Mouse (Mus musculus) liver, embryonic 15.5 days (tissue): ENCODE data around the gene Slc9a5. TPM values are rescaled to one million over a fixed set of nuclear protein-coding genes. Genes with fewer than 3 reads are reported as not detected.

Source experiments
- ATAC-seq: fragments of 200-750 bp; cut with Nextera tagmentation; 2 replicates; pipeline ENCODE4 v1.8.0; 2017; ENCODE audit warnings: moderate number of reproducible peaks, mild to moderate bottlenecking, moderate library complexity; ENCODE audit not compliant: insufficient read depth
- H3K27ac ChIP-seq: fragments of 300-500 bp; sonication (generic); replicated peaks from 2 replicates; pipeline ENCODE4 v1.5.1; 2015; ENCODE audit warnings: mild to moderate bottlenecking, inconsistent platforms
- H3K27me3 ChIP-seq: fragments of 300-500 bp; sonication (generic); 2 replicates; pipeline ENCODE4 v1.6.1; 2015; ENCODE audit warnings: mild to moderate bottlenecking, inconsistent platforms
- H3K36me3 ChIP-seq: fragments of 300-500 bp; sonication (generic); replicated peaks from 2 replicates; pipeline ENCODE4 v1.6.1; 2015; ENCODE audit warnings: moderate library complexity, mild to moderate bottlenecking, inconsistent platforms
- H3K4me1 ChIP-seq: fragments of 300-500 bp; sonication (generic); replicated peaks from 2 replicates; pipeline ENCODE4 v1.6.1; 2015; ENCODE audit warnings: inconsistent platforms
- H3K4me2 ChIP-seq: fragments of 300-500 bp; sonication (generic); 2 replicates; pipeline ENCODE4 v1.6.1; 2015; ENCODE audit warnings: moderate library complexity, mild to moderate bottlenecking, inconsistent platforms
- H3K4me3 ChIP-seq: fragments of 300-500 bp; sonication (generic); replicated peaks from 2 replicates; pipeline ENCODE4 v1.5.1; 2015; ENCODE audit warnings: mild to moderate bottlenecking, inconsistent platforms
- H3K9ac ChIP-seq: fragments of 300-500 bp; sonication (generic); 2 replicates; pipeline ENCODE4 v1.6.1; 2015; ENCODE audit warnings: moderate library complexity, mild to moderate bottlenecking, inconsistent platforms
- H3K9me3 ChIP-seq: fragments of 300-500 bp; sonication (generic); replicated peaks from 2 replicates; pipeline ENCODE4 v1.6.1; 2016; ENCODE audit warnings: inconsistent platforms
- WGBS: fragments of 180-500 bp; shearing (Covaris S2); methylation state at CpG from one replicate; pipeline ENCODE4 v1.1.7; 2015; ENCODE audit warnings: mixed read lengths; ENCODE audit not compliant: insufficient replicate concordance; 5-methylcytosine and 5-hydroxymethylcytosine counted together
- polyA plus RNA-seq: library from polyadenylated mRNA; unstranded; fragments of >200 nt; fragmentation: Nextera tagmentation; extraction: Ambion mirVana; gene quantifications from 2 replicates; pipeline ENCODE4 v1.2.1, GENCODE M21; 2015

The Slc9a5 gene
- polyA plus RNA-seq, 1 experiment from 2014 or later = 0.13 TPM

GRCm38 (mm10) chr8:105326141-105326672, 22.4 kb upstream of the Slc9a5 start, which contains the start of the genes Lrrc29 and Tmem208:
Lrrc29 (minus strand) TSS chr8:105326278.
Tmem208 (plus strand) TSS chr8:105326354.
- WGBS = under 1% methylated on average over 36 of the region's 36 CpGs
- Histone ChIP-seq H3K27me3 (no peaks in the 10 kb centered on the region), H3K27ac (peak within 1 kb of the TSS; percentile 96), H3K9me3 (no peaks in the 10 kb centered on the region), H3K4me2 (peak within 1 kb of the TSS; percentile 84), H3K4me1 (peaks cover 56% of the 10 kb centered on the region), H3K4me3 (peak within 1 kb of the TSS; percentile 73), H3K9ac (peak within 1 kb of the TSS; percentile 81), H3K36me3 (peaks cover 48% of the 10 kb centered on the region)
- ATAC-seq = peak; percentile 72

- Histone ChIP-seq H3K27me3 (no peaks in the 10 kb centered on the region), H3K9me3 (no peaks in the 10 kb centered on the region), H3K4me2 (peak overlapping the region; percentile 80), H3K27ac (peak overlapping the region; percentile 96), H3K9ac (peak overlapping the region; percentile 81), H3K4me3 (peak overlapping the region; percentile 73), H3K36me3 (peaks cover 53% of the 10 kb centered on the region), H3K4me1 (peaks cover 49% of the 10 kb centered on the region)
- no peak for ATAC-seq
- 18% methylated on average over 6 of the region's 6 CpGs for WGBS
Measured at GRCm38 (mm10) chr8:105326968-105327367, 21.7 kb upstream of the Slc9a5 start.

- Histone ChIP-seq H3K9ac (no peak overlapping the region), H3K27ac (no peak overlapping the region), H3K36me3 (peaks cover 59% of the 10 kb centered on the region), H3K4me2 (no peak overlapping the region), H3K27me3 (no peaks in the 10 kb centered on the region), H3K4me1 (peaks cover 18% of the 10 kb centered on the region), H3K9me3 (no peaks in the 10 kb centered on the region), H3K4me3 (no peak overlapping the region)
- 86% methylated on average over 12 of the region's 12 CpGs for WGBS
- ATAC-seq = no peak
Measured at GRCm38 (mm10) chr8:105330325-105330724, 18.3 kb upstream of the Slc9a5 start.

DNA sequence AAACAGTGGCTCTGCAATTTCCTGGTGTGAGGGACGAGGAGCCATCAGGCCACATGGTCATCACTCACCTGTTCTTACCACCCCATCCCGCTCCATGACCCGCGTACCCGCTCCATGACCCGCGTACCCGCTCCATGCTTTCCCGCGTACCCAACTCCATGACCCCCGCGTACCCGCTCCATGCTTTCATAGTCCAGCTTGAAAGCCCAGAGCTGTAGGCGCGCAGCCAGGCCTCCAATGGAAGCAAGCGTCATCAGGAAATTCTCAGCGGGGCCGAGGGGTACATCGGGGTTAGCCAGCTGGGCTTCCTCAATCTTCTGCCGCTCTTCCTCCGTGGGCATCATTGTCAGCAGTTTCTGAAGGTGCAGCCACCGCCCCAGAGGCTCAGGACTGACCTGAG, 17.2 kb upstream of the Slc9a5 start:
- H3K36me3 ChIP-seq = peaks cover 68% of the 10 kb centered on the region

DNA sequence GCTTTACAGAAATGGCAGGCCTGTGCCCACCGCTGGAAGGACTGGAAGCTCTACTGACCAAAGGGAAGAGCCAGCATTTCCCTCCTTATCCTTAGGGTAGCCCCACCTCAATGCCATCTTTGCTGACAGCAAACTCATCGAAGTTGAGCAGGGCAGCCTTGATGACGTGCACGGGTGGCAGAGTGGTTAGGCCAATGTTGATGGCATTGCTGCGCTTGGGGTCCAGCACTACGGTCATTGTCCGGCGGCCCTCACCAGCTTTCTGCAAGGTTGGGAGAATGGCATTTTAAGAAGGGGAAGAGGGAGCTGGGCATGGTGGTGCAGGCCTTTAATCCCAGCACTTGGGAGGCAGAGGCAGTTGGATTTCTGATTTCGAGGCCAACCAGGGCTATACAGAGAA, 16.7 kb upstream of the Slc9a5 start:
- peaks cover 11% of the 10 kb centered on the region for H3K4me1 ChIP-seq

More for the DNA sequence above, 17.2 kb upstream of the Slc9a5 start:
- ATAC-seq = no peak
- no peak overlapping the region for H3K4me2 ChIP-seq
- H3K4me3 ChIP-seq = no peak overlapping the region
- peaks cover 14% of the 10 kb centered on the region for H3K4me1 ChIP-seq
- 92% methylated on average over 22 of the region's 22 CpGs for WGBS
- H3K9ac ChIP-seq = no peak overlapping the region
- no peaks in the 10 kb centered on the region for H3K9me3 ChIP-seq
- H3K27ac ChIP-seq = no peak overlapping the region
- H3K27me3 ChIP-seq = no peaks in the 10 kb centered on the region

DNA sequence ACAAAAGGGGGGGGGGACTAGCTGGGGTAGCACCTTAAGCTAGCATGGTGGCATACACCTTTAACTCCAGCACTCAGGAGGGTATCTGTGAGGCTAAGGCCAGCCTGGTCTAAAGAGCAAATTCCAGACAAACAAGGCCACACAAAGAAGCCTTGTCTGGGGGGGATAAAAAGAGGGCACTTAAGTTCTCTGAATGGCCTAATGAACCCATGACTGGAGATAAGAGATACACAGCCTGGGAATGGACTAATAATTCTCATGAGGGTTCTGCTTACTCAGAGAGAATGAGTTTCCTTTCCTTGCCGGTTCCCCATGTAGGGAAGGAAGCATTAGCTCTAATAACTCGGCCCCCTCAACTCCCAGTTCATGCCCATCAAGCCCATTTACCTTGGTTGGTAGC, 16.1 kb upstream of the Slc9a5 start:
- Histone ChIP-seq H3K36me3 (peaks cover 69% of the 10 kb centered on the region), H3K9ac (no peak overlapping the region), H3K27ac (no peak overlapping the region), H3K4me2 (no peak overlapping the region), H3K9me3 (no peaks in the 10 kb centered on the region), H3K4me1 (peaks cover 5% of the 10 kb centered on the region), H3K27me3 (no peaks in the 10 kb centered on the region), H3K4me3 (no peak overlapping the region)
- ATAC-seq = no peak
- WGBS = 67% methylated on average over 2 of the region's 2 CpGs

More for the DNA sequence above, 16.7 kb upstream of the Slc9a5 start:
- no peak overlapping the region for H3K27ac ChIP-seq
- no peak for ATAC-seq
- peaks cover 72% of the 10 kb centered on the region for H3K36me3 ChIP-seq
- H3K27me3 ChIP-seq = no peaks in the 10 kb centered on the region
- WGBS = 90% methylated on average over 9 of the region's 9 CpGs
- no peak overlapping the region for H3K4me2 ChIP-seq
- no peak overlapping the region for H3K4me3 ChIP-seq
- H3K9ac ChIP-seq = no peak overlapping the region
- H3K9me3 ChIP-seq = no peaks in the 10 kb centered on the region

DNA sequence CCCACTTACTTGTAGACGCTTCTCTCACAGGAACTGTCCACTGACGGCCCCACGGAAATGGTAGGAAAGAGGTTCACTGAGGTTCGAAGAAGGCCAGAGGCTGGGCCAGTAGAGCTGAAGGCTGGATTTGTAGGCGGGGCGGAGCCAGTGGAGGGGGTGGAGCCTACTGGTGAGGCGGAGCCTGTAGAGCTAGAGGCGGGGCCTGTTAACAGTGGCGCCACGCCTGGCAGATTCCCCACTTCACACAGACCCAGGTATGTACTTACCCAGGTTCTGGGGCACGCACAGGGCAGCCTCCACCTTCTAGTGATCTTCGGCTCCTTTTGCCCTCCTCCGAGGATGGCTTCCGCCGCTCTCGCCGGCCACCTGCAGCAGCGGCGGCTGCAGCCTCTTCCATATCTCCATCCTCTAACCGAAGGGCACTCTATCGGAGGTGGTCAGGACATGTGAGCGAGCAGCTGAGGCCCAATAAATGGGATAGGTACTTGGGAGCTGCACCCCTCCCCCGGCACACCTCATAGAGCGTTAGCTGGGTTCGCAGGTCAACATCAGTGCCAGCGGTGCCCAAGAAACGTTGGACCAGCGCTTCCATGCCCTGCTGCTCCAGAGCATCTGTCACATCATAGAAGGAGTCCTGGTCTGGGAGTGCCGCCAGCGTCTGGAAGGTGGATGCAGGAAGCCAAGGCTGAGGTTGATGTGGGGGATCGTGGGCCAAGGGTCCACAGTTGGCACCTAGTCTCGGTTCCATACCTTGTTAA, 12.1 kb upstream of the Slc9a5 start:
- H3K27me3 ChIP-seq = no peaks in the 10 kb centered on the region
- no peaks in the 10 kb centered on the region for H3K9me3 ChIP-seq
- no peak overlapping the region for H3K27ac ChIP-seq
- H3K9ac ChIP-seq = no peak overlapping the region
- H3K4me3 ChIP-seq = no peak overlapping the region
- no peak overlapping the region for H3K4me2 ChIP-seq
- no peak for ATAC-seq
- H3K4me1 ChIP-seq = peaks cover 28% of the 10 kb centered on the region
- H3K36me3 ChIP-seq = peaks cover 31% of the 10 kb centered on the region
- WGBS = 83% methylated on average over 32 of the region's 32 CpGs

DNA sequence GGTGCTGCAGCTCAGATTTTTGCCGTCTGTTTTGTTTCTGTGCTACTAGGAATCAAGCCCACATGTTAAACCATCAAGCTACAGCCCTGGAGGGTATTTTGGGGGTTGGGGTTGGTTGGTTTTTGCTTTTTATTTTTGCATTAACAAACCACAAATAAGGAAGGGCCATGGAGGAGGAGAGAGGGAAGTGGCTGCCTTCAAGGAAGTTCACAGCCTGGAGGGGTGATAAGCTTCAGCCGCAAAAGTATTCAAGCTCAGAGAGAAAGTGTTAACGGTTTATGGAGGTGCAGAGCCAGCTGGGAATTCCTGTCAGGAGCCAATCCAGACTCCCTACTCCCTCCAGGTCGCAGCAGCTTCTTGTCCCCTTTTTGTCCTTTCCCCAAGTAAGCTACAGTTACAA, 9.7 kb upstream of the Slc9a5 start:
- ATAC-seq = no peak
- H3K27ac ChIP-seq = peak overlapping the region; percentile 5

DNA sequence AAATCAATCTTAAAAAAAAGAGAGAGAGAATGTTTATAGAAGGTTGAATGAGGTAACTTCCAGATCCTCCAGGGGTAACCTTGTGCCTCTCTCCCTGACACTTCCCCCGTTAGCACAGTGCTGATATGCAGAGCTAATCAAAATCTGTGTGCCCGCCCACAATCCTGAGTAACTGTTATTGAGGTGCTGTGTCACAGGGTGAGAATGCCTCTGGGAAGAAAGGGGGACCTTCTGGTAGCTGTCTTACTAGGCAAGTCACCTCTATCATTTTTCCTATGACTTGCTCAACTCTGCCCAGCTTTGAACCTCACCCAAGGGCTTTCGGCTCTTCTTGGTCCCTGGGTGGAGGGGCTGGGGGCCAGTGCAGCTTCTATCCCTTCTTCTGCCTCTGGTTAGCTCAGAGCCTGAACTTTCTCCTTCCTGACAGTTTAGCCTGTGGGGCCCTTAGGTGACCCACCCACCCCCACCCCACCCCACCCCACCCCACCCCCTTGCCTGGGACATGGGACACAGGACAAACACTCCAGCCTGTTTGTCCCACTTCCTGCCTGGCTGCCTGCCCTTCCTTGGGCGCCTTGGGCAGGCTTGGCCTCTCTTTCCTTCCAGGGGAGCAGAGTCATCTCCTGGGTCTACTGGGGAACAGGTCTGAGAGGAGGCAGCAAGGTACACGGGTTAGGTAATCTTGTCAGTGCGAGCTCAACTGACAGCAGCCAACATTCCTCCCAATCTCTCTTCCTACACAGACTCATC, 8.6 kb upstream of the Slc9a5 start:
- 36% methylated on average over 6 of the region's 6 CpGs for WGBS
- Histone ChIP-seq H3K9me3 (no peaks in the 10 kb centered on the region), H3K27ac (no peak overlapping the region), H3K36me3 (peaks cover 13% of the 10 kb centered on the region), H3K9ac (no peak overlapping the region), H3K4me1 (peaks cover 48% of the 10 kb centered on the region), H3K4me2 (no peak overlapping the region), H3K27me3 (peaks cover 5% of the 10 kb centered on the region; the same call in 1 of the 2 replicates), H3K4me3 (no peak overlapping the region)
- peak; percentile 46; the same call in 1 of the 2 replicates for ATAC-seq

More for the DNA sequence above, 9.7 kb upstream of the Slc9a5 start:
- Histone ChIP-seq H3K4me2 (peak overlapping the region; percentile 25; the same call in 1 of the 2 replicates), H3K4me1 (peaks cover 39% of the 10 kb centered on the region), H3K4me3 (no peak overlapping the region), H3K27me3 (no peaks in the 10 kb centered on the region), H3K36me3 (peaks cover 16% of the 10 kb centered on the region), H3K9ac (no peak overlapping the region), H3K9me3 (no peaks in the 10 kb centered on the region)
- WGBS = 8% methylated on average over 4 of the region's 4 CpGs

DNA sequence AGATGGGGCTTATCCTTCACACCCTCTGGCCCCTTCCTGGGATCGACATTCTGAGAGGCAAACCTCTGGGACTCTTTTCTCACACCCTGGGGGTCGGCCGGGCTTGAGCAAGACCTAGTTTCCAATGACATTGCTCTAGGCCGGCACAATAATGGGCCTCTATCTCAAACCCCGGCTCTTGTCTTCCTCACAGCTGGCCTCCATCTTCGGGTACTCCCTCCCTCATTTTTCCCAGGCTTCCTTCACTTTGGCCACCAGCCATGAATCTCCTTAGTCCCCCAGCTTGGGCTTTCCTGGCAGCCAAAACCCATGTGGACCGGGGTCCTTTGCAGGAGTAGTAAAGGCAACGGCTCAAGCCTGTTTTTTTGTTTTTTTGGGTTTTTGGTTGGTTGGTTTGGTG, 7.2 kb upstream of the Slc9a5 start:
- peaks cover 4% of the 10 kb centered on the region; the same call in 1 of the 2 replicates for H3K36me3 ChIP-seq
- H3K9me3 ChIP-seq = no peaks in the 10 kb centered on the region
- peaks cover 19% of the 10 kb centered on the region for H3K27me3 ChIP-seq
- 0 out of 2 replicates have a peak overlapping the region, but pooled peaks have one; percentile 2 for H3K27ac ChIP-seq
- H3K9ac ChIP-seq = no peak overlapping the region
- no peak overlapping the region for H3K4me2 ChIP-seq
- no peak for ATAC-seq
- 57% methylated on average over 8 of the region's 8 CpGs for WGBS
- peaks cover 60% of the 10 kb centered on the region for H3K4me1 ChIP-seq
- no peak overlapping the region for H3K4me3 ChIP-seq

- H3K4me1 ChIP-seq = peaks cover 74% of the 10 kb centered on the region
- H3K27me3 ChIP-seq = peaks cover 32% of the 10 kb centered on the region
- no peak overlapping the region for H3K4me3 ChIP-seq
- H3K9ac ChIP-seq = no peak overlapping the region
- no peaks in the 10 kb centered on the region for H3K9me3 ChIP-seq
- H3K4me2 ChIP-seq = no peak overlapping the region
- no peak overlapping the region for H3K27ac ChIP-seq
- 40% methylated on average over 4 of the region's 4 CpGs for WGBS
- no peaks in the 10 kb centered on the region for H3K36me3 ChIP-seq
- no peak for ATAC-seq
Measured at GRCm38 (mm10) chr8:105342768-105343167, 5.9 kb upstream of the Slc9a5 start.
